Mouse (Mus musculus) cerebellum, postnatal 25 days (tissue): ENCODE data around the gene Magi3.
A peak's percentile ranks its signal among the peaks of the same experiment; 100 is the strongest.

ENCODE experiments used
- DNase-seq, 2 experiments: peaks; one replicate each; pipeline ENCODE4 v3.0.0; 2021; ENCODE audit warnings: mixed read lengths in 2 of 2

Magi3 gene

DNA sequence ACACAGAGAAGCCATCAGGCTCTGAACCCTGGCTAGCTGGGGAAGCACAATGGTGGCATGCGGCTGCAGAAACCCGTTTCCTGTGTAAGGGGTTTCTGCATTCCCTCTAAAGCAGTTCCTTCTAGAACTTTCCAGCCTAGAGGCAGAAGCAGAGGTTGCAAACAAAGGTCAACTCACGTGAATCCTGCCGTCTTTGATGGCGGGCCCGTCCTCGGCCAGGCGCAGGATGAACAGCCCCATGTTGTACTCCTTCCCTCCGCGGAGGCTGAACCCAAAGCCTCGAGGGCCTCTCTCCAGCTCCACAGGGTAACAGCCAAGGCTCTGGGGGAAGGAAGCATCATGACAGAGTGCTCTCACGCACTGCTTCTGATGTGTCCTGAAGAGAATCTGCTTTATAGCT is 200.1 kb downstream of the Magi3 start:
- no peak for DNase-seq

DNA sequence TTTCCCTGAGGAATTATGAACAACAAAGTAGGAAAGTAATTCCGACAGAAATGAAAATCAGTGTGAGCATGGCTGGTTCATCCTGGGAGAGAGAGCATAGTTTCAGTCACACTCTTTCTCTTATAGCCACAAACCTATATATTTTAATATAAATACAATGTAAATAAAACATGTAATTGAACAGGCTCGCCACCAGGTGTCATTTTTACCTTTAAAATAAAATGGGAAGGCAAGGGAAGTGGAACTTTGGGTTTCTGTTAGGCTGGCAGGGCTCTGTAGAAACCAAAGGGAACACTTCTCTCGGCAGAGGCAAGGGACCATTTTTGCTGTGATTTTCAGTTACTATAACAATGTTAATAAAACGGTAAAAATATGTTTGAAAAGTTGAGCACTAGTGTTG is 200.7 kb downstream of the Magi3 start:
- peak in 1 of 2 experiments; percentile 30 for DNase-seq

DNA sequence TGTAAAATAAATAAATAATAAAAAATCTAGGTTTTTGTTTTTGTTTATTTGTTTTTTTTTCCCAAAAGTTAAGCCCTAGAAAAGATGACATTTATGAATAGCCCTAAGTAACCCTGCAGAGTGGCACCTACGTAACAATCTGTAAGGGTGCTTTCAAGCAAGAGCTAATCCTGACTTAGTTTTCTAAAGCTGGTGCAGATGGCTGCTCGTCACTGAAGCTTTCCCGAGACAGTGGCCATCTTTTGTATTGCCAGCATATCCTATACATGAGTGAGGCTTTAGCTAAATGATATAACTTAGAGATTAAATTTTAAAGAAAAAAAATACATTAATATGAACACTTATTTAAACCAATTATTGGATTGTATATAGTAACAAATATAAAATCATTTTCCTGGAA is 202.2 kb downstream of the Magi3 start:
- DNase-seq: no peak

DNA sequence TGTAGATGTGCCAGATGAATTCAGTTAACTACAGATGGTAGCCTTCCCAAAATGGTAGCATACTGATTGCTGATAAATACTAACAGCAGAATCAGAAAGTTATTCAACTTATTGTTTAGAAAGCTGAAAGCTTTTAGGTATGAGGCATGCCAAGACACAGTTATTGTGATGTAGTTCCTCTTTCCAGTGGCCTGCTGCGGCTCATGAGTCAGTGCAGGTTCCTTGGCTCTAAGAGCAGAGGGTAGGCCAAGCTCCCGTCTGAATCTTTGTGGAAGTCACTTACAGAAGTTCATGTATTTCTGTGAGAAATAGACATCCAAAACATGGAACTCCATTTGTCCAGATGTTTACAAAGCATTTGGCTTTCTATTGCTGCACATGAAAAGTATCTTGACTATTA is 208.2 kb downstream of the Magi3 start:
- DNase-seq: no peak

DNA sequence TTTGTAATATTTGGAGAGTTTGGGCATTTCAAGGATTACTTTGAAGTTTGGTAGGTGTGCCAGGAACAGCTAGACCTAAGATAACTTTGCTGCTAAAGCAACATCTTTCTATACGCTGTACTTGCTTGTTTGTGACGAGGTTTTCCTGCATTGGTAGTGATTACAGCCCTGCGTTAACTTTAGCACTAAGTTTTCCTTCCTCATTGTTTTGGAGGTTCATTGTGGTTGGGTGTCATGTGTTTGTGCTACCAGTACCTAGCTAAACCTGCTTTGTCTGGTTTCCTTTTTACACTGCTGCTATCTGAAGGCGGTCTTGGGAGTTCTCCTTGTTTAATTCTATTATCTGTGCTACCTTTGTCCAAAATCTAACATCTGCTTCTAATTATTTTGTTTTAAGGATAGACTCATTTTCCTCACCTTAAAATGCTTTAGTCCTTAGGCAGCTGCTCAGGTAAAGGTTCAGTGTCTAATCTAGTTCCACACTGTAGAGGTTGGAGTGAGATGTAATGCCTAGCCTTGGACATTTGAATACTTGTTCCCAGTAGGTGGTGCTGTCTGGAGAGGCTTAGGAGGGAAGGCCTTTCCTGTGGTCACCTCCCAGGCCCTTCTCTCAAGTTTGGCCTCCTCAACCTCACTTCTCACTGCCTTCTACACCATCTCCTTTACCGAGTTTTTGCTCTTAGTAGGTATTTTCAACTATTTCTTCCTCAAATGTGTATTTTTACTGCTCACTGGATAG is 210.1 kb downstream of the Magi3 start:
- no peak for DNase-seq

DNA sequence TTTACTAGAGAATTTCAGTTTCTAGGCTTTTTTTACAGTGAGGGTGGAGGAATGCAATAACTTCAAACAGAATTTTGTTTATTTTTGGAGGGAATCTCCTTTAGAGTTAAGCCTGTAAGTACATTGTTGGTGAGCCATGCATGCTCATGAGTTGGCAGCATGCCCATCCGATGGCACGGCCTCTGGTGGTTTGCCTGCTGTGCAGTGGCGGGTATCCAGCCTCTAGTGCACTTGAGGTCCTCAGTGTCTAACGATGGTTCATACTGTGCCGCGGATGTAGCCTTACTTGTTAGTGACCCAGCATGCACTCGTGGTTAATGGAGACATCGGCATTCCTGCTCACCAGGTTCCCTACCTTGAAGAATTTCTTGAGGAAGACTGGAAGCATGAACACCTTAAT is 212.7 kb downstream of the Magi3 start:
- peak; percentile 61 to 72 for DNase-seq

DNA sequence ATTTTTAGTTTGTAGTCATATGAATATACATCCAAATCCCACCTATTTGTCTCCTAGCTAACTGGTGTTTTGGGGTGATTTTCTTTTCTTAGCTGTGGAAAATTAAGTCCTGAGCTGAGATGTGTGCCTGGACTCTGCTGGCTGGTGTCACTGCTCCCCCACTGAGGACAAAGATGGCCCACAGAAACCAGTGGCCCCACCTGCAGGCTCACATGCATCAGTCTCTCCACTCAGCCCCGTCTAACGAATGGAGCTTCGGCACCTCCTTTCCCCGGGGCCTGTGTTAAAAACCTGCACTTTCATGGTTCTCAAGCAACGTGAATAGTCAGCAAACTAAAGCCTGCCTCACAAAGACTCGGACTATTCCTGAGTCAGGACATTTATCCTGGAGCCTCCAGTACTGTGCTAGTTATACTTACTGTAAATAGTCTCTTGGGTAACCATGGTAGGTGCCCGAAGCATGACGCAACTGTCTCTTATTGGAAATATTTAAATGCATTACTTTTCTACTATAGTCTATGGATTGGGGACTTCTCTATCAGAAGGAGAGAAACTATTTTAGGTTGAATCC is 213.2 kb downstream of the Magi3 start:
- DNase-seq: peak; percentile 51 to 62

DNA sequence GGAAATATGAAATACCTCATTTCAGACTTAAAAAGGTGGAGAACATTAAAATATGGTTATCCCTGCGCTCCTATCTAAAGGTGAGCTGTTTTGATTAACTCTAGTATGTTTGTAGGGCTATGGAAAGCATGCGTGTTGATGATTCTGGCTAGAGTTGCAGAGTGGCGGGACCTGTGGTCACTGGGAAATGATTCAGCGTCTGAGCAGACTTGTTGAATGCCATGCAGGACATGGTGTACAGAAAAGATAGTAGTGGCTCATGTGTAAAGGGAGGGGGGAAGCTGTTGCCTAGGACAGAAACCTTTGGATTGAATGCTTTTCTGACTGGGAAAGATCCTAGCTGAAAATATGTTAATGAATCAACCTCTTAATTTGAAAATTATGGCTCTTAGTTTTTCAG is 221.4 kb downstream of the Magi3 start:
- no peak for DNase-seq

DNA sequence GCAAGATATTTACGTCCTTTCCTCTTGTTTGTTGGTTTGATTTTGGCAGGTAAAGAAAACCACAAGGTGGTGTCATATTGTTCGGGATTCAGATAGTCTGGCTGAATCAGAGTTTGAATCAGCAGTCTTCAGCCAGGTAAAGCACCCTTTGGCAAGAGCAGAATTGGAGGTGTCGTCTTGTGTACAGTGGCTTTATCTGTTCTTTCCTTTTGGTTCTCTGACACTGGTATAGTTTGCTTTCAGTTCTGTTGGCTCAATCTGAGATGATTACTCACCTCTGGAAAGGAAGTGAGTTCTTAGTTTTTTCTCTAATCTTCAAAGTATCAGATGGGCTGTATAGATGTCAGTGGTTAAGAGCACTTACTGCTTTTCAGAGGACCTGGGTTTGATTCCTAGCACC is 228.9 kb downstream of the Magi3 start:
- no peak for DNase-seq

DNA sequence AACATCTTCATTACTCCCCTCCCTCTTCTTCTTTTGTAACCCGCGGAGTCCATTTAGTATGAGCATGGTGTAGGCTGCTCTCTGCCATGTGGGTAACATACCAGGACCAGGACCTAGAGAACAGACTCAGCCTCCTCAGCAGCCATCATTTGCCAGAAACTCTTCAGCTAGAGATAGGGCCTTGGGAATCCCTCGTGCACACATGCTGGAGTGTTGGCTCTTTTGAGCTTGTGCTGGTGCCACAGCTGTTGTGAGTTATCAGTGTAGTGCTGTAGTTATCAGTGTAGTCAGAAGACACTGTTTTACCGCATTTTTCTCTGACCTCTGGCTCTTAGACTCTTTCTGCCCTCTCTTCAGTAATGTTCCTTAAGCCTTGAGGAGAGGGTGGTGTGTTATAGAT is 230.8 kb downstream of the Magi3 start:
- DNase-seq: no peak

DNA sequence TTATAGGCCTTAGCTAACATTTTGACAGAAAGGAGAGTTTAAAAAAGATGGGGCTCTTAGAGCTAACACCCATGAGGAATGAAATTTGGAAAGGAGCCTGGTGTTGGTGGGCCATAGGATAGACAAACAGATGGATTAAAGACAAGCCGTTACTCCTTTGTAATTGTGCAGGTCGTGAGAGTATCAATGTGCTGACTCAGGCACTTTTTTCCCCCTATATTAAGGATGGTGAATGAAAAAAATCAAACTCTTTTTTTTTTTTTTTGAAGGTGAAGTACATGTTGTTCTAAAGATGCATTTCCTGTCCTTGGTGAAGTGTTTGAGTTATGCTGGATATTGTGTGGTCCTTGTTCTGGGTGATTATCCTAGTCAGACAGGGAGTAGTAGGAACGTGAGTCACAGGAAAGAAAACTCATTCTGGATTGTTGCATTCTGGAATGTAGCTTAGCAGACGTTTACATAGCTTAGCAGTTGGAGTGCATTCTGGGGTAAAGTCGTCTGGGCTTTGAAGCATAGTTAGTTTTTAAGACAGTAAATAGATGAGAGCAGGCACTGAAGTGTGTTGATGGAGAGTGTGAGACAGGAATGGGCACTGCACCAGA is 232.2 kb downstream of the Magi3 start:
- DNase-seq: no peak

DNA sequence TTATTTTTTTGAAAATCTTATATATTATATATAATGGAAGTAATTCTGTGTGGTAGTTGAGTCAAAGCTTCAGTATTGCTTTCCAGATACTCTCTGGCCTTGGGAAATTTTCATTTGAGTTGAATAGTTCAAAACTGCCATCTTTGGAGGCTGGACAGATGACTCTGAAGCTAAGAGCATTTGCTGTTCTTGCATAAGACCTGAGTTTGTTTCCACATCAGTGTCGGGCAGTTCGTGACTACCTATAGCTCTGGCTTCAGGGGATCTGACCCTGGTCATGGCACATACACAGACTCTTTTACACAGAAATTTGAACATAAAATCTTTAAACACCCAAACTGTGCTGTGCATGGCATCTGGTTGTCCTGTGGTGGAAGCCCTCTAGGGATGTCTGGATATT is 235.0 kb downstream of the Magi3 start:
- DNase-seq: no peak

DNA sequence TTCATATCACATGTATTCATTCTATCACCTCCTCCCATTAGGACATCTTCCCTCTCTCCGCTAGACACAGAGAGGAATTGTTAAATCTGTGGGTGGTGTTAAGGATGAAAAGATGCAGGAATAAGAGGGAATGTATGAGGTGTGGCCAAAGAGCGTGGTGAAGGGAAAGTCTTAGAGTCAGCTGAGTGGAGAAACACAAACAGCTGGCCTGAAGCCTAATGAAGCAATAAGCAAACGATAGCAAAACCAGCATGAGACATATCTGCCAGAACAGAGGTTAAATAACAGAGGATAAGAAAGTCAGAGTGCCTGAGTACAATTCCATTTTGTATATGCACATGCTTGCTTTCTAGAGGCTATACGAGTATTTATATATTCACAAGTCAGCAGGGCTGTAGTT is 235.6 kb downstream of the Magi3 start:
- DNase-seq: no peak

DNA sequence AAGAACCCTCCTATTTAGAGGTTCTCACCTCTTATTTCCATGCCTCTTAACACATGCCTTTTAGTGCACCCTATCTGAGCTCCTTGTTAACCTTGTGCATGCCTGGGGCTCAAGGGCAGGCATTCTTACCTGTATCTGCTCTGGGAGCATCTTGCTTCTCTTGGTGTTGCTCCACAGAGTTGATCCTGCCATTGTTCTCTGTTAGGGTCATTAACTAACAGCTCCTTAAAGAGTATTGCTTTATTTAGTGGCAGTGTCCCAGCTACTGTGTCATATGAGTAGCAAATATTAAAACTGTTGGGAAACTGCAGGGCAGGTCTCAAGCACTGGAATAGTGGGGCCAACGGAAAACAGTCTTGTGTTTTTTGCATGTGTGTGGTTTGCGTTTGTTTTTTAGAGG is 249.0 kb downstream of the Magi3 start:
- no peak for DNase-seq

DNA sequence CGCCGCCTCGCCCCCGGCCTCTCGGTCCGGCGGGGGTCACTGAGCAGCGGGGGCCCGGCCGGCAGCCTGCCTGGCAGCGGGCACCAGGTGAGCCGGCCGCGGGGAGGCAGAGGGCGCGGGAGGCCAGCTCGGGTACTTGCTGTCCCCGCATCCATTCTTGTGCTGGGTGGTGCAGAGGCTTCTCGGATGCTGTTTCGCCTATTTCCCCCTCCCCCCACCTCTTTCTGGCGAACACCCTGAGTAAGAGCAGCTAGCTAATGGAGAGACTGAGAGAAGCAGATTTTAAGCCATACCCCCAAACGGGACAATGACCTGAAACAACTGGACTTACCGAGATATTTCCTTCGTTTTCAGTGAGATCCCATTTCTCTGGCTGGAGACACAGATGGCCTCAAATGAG is 251.5 kb downstream of the Magi3 start:
- DNase-seq: no peak

DNA sequence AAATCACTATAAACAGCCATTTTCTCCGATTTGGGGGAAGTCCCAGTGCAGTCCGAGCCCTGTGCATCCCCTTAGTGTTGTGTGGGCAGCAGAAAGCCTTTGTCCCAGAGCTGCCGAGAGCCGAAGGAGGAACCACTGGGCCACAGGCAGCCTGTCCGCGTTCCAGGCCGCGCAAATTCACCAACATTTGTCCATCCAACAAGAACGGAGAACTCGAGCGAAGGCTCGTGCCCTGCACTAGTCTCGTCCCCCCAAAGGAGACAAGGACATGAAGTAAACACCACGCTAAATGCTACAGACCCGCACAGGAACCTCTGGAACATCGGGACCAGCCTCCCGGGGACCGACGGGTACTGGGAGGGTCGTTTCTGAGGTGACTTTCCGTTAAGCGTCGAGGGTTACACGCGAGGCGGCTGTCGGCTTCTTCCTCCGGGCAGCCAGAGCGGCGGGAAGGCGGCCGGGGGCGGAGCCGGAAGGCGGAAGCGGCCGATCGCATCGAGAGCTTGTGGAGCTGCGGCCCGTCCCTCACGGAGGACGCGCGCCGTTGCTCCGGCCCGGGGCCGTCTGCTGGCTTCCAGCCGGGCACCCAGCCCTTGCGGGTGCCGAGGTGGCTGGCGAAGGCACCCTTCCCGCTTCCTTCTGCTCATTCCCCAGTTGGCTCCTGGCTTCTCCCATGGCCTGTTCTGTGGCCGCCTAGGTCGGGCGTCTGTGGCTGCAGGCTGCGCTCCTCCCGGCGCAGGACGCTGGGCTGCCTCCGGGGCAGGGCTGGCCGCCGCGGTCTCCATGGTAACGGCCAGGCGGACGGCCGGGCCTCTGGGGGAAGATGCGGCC is 252.1 kb downstream of the Magi3 start, which contains the start of gene Phtf1:
Gene Phtf1 (plus strand): TSS at position 250 of the 831 bp plus-strand sequence.
- DNase-seq: peak; percentile 91 to 92

DNA sequence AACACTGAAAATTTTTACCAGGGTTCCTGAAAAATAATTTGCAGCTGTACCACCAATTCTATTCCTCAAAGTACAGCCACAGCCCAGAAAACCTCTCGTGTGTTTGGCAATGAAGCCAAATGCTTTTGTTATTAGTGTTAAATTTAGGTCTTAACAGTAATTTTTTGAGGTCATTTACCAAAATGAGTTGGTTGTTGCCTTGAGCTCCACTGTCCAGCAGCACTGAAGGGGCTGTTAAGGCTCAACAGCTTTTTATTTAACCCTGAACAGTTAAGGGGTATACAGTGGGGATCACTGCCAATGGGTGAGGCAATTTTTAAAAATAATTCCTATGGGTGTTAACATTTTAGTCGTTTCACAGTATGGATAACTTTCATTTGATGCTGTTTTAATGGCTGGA is 252.9 kb downstream of the Magi3 start:
- DNase-seq: no peak
